Mouse (Mus musculus) layer of hippocampus, postnatal 25 days (tissue): ENCODE measurements around the gene Rtn4ip1. TPM values are rescaled to one million over a fixed set of nuclear protein-coding genes. Genes with fewer than 3 reads are reported as not detected.
"Not testable (repeated sequence)": the region's sequence is repeated elsewhere in the genome, so short reads cannot be mapped to it uniquely, and the experiment has no call there.

ENCODE experiments used
- DNase-seq, 2 experiments: peaks; one replicate each; pipeline ENCODE4 v3.0.0; 2022; ENCODE audit warnings: mixed read lengths in 2 of 2, low spot score in 1 of 2; ENCODE audit errors: extremely low spot score in 1 of 2
- total RNA-seq, 2 experiments: library from RNA; stranded (reverse); gene quantifications; 2 replicates each; pipeline ENCODE4 v1.2.3; 2021

Rtn4ip1 gene
- total RNA-seq, 2 experiments from 2014 or later = 13.5 to 13.6 TPM

DNA sequence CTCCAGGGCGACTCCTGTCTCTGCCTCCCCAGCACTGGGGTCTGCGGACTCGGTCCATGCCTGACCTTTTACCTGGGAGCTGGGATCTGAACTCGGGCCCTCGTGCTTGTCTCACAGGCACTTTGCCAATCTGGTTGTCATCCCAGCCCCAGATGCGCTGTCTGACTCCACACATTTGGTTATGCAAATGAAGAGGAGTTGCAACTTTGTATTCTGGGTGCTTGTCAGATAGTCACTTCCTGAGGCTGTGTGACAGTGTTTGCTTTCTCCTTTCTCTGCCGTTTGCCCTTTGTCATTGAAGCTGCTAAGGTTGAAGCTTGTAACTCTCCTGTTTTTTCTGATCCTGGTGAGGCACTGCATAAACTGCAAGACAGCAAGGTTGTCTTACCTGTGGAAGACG is 26.1 kb downstream of the Rtn4ip1 start:
- no peak for DNase-seq

GRCm38 (mm10) chr10:43928596-43928995 is 27.0 kb downstream of the Rtn4ip1 start:
- no peak for DNase-seq

DNA sequence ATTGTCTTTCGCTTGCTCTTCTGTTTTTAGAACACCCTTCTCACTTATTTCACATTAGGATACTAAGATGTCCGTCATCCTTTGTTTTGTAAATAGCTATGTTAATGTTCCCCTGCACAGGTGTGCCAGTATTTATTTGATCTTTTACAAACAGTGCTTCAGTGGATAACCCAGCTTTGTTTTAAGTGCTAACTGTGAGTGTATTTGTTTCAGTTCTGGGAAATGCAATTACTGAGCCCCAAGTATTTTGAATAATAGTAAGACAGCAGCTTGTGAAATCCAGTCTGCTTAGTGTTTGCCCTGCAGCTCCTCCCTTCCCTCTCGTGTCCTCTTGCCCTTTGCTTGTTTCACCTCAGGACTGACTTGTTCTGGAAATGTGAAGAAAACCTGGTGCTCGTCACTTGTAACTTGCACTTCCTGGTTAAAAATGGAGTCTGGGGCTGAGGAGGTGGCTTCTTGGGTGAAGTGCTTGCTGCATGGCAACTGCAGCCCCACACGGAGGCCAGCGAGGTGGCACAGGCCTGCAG is 37.6 kb downstream of the Rtn4ip1 start:
- DNase-seq = no peak

DNA sequence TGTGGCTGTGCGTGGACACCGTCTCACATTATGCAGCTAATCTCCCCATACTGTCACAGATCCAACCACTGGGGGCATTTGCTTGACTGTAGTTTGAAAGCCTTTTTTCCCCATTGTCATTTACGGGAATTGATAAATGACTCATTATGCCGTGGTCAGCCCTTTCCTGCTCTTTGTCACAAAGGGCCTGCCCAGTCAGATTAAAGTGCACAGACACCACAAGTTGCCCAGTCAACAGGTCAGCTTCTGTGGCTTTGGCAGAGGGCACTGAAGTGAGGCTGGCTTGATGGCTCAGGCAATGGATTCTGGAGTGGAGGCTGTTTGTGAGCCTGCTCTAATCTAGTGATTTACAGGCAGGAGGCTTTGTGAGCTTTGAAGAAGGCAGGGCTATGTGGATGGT is 42.1 kb downstream of the Rtn4ip1 start:
- no peak for DNase-seq

GRCm38 (mm10) chr10:43945435-43945834 is 43.8 kb downstream of the Rtn4ip1 start:
- DNase-seq = no peak

DNA sequence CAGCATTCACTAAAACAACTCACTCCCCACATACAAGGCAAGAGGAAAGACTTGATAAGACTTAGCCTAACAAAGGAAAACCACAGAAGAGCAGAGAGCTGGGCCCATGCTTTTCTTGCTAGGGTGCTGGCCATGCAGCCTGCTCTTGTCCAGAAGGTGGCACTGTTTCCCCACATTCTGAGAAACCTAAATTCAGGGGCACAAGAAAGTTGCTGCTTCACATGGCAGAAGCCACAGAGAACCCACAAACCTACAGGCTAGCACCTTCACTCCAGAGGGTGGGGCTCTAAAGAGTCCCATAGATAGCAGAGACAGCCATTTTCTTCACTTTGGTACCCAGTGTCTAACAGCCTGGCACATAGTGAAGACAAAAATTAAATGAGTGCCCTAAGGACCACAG is 52.3 kb downstream of the Rtn4ip1 start:
- peak; percentile 40 to 72 for DNase-seq

- DNase-seq = no peak
These were observed 63.3 kb downstream of the Rtn4ip1 start for GRCm38 (mm10) chr10:43964943-43965342.

DNA sequence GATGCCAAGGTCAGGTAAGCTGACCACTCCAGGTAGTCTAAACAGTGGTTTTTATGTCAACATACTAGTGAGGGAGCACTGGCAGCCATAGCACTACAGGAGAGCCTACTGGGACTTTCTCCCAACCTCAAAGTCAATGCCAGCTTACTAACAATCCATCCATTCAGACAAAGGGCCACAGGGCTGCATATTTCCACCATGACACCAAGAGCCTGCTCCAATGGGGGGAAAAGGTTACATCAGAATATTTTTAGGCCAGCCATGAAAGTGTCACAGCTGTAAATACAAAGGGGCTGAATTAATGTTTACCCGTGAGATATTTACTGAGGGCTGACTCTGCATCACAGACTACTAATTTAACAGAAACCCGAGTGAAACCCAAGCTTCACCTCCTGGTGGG is 71.6 kb downstream of the Rtn4ip1 start:
- no peak for DNase-seq

DNA sequence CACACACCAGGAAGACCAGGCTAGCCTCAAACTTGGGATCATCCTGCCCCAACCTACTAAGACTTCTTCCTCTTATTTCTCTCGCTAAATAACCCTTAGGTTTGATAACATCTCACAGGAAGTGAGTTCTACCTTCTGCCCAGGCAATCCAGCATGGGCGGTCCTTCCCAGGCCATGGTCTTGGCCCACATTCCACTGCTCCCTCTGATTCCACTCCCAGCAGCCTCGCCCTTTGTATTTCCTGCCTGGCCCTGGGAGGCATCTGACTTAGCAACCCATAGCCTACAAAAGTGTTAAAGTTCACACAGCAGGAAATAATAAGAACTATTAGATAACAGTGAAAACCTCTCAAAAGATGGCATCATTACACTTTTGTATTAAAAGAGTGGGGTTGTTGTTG is 75.7 kb downstream of the Rtn4ip1 start:
- DNase-seq = no peak

- DNase-seq = no peak
These were observed 78.5 kb downstream of the Rtn4ip1 start for GRCm38 (mm10) chr10:43980080-43980479.

- DNase-seq = not testable (repeated sequence)
These were observed 79.1 kb downstream of the Rtn4ip1 start for GRCm38 (mm10) chr10:43980742-43981141.

DNA sequence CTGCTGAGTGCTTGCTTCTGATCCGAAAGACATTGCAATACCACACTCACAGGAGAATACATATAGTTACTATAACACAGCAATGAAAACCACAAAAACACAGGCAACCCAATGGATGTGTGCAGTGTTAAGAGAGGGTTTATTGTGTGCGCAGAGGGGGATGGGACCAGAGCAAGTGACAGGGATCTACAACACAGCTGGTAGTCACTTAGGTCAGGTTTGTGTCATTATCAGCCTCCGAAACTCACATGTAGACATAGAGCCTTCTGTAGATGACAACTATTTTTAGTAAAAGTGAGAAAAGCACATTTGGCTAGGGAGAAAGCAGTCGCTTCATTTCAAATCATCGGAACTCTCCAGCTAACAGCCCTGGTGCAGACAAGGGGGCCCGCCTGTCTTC is 80.9 kb downstream of the Rtn4ip1 start:
- no peak for DNase-seq

DNA sequence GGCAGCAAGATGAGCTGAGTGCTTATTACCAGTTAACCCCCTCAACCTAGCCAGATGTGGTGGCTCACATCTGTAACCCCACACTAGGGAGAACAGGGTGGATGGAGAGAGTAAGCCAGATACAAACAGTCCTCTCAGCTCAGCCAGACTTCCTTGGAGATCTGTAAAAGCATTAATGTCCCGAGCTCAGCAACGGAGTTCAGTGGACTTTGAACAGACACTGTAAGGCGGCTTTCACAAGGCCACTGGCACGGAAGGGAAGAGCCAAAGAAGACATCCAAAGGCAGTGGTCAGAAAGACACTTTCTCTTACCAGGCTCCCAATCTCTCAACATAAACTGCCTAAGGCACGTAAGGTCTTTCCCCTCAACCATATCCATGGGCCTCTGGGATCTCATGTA is 81.6 kb downstream of the Rtn4ip1 start:
- no peak for DNase-seq

GRCm38 (mm10) chr10:43983866-43984265 is 82.3 kb downstream of the Rtn4ip1 start:
- no peak for DNase-seq

- no peak for DNase-seq
These were observed 89.7 kb downstream of the Rtn4ip1 start for GRCm38 (mm10) chr10:43991268-43991667.

DNA sequence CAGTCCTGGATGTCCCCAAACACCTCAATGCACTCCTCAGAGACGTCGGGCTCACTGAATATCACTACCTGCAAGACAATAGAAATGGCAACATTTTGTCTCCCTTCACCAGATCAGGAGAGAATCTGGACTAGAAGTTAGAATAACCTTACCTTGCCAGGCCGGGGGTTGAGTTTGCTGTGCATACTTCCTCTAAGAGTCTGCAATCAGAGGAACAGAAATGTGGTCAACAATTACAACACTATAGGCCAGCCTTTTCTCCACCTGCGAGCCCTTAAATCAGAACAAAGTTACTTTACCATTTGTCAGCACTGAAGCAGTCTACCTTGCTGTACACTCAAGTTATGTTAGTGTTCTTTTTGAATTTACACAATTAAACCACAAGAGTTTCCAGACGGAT is 90.9 kb downstream of the Rtn4ip1 start:
- no peak for DNase-seq

DNA sequence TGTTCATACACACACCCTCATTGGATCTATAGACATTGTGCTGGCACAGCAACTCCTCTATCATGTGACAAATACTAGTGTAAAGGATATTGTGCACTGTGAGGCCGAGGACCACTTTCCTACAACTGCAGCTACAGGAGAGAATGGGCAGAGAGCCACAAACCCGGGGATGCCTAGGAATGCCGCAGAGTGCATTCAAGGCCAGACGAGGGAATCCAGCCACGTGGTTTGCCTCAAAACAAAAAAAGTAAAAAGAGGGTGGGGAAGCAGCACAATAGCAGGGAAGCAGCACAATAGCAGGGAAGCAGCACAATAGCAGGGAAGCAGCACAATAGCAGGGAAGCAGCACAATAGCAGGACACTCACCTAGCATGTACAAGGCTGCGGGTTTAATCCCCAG is 91.6 kb downstream of the Rtn4ip1 start:
- no peak for DNase-seq

GRCm38 (mm10) chr10:43995858-43996650 is 94.4 kb downstream of the Rtn4ip1 start:
- DNase-seq = no peak

DNA sequence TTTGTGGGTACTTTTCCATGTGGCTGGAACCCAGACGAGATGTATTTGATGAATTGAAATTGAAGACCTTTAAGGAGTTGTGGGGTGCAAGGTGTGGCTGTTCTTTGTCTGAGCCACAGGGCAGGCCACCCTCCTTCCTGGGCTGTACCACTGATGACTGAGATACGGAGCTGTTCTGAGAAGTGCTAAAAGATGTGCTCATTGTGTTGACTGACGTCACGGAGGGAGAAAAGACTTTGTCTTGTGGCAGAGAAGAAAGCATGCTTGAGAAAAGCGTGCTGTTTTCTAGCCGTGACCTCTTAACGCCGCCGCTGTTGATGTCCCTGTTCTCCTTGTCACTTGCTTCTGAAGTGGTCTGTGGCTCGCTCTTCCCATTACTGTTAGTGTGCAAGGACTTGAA is 95.7 kb downstream of the Rtn4ip1 start:
- DNase-seq = no peak

- DNase-seq = no peak
These were observed 96.4 kb downstream of the Rtn4ip1 start for GRCm38 (mm10) chr10:43998023-43998422.

- no peak for DNase-seq
These were observed 97.0 kb downstream of the Rtn4ip1 start for GRCm38 (mm10) chr10:43998503-43999082.
